Mouse (Mus musculus) kidney, embryonic 16.5 days (tissue): ENCODE measurements around the gene Tex52. TPM values are rescaled to one million over a fixed set of nuclear protein-coding genes. Genes with fewer than 3 reads are reported as not detected.

Experiments used
- ATAC-seq: fragments of 200-750 bp; cut with Nextera tagmentation; 2 replicates; pipeline ENCODE4 v1.8.0; 2017; ENCODE audit warnings: moderate TSS enrichment; ENCODE audit not compliant: low FRiP score, low TSS enrichment
- H3K27ac ChIP-seq: fragments of 300-500 bp; sonication (generic); 2 replicates; pipeline ENCODE4 v1.5.1; 2014; ENCODE audit warnings: low read length
- H3K27me3 ChIP-seq: fragments of 300-500 bp; sonication (generic); 2 replicates; pipeline ENCODE4 v1.6.1; 2014; ENCODE audit warnings: low read length, control low read depth, mixed read lengths; ENCODE audit not compliant: insufficient read depth
- H3K36me3 ChIP-seq: fragments of 300-500 bp; sonication (generic); 2 replicates; pipeline ENCODE4 v1.6.1; 2014; ENCODE audit warnings: low read length, control low read depth, mixed read lengths; ENCODE audit not compliant: insufficient read depth
- H3K4me1 ChIP-seq: fragments of 300-500 bp; sonication (generic); 2 replicates; pipeline ENCODE4 v1.6.1; 2014; ENCODE audit warnings: low read length, control low read depth, mixed read lengths; ENCODE audit not compliant: insufficient read depth
- H3K4me2 ChIP-seq: fragments of 300-500 bp; sonication (generic); replicated peaks from 2 replicates; pipeline ENCODE4 v1.6.1; 2014; ENCODE audit warnings: low read depth, low read length
- H3K4me3 ChIP-seq: fragments of 300-500 bp; sonication (generic); 2 replicates; pipeline ENCODE4 v1.5.1; 2014; ENCODE audit warnings: mild to moderate bottlenecking, low read length
- H3K9ac ChIP-seq: fragments of 300-500 bp; sonication (generic); replicated peaks from 2 replicates; pipeline ENCODE4 v1.6.1; 2014; ENCODE audit warnings: low read length
- H3K9me3 ChIP-seq: fragments of 300-500 bp; sonication (generic); 2 replicates; pipeline ENCODE4 v1.6.1; 2016; ENCODE audit warnings: low read length, control low read depth
- WGBS: fragments of 180-500 bp; shearing (Covaris S2); extraction: QIAGEN DNeasy Blood & Tissue Kit; methylation state at CpG from one replicate; pipeline ENCODE4 v1.1.7; 2014; 5-methylcytosine and 5-hydroxymethylcytosine counted together
- polyA plus RNA-seq: library from polyadenylated mRNA; unstranded; fragments of >200 nt; fragmentation: Nextera tagmentation; extraction: Ambion mirVana; gene quantifications from 2 replicates; pipeline ENCODE4 v1.2.1, GENCODE M21; 2015

Tex52 gene
- 0.21 and 0.35 TPM in 2 replicates for polyA plus RNA-seq

GRCm38 (mm10) chr6:128375192-128375591 is at the start of gene Tex52, which contains the start of gene Gm44596:
Tex52 (plus strand) TSS chr6:128375456.
Gm44596 (plus strand) TSS chr6:128375503.
- H3K36me3 ChIP-seq: peaks cover 54% of the 10 kb centered on the region
- 40% methylated on average over 6 of the region's 6 CpGs for WGBS
- H3K9me3 ChIP-seq: no peaks in the 10 kb centered on the region
- ATAC-seq: peak; percentile 76
- H3K4me2 ChIP-seq: no peak within 1 kb of the TSS
- H3K27me3 ChIP-seq: no peaks in the 10 kb centered on the region
- no peak within 1 kb of the TSS for H3K4me3 ChIP-seq
- no peak within 1 kb of the TSS for H3K9ac ChIP-seq
- H3K27ac ChIP-seq: no peak within 1 kb of the TSS
- H3K4me1 ChIP-seq: no peaks in the 10 kb centered on the region

- H3K36me3 ChIP-seq: peaks cover 35% of the 10 kb centered on the region
- H3K27ac ChIP-seq: no peak overlapping the region
- 0 out of 2 replicates have a peak overlapping the region, but pooled peaks have one; percentile 11 for H3K9ac ChIP-seq
- H3K9me3 ChIP-seq: peaks cover 10% of the 10 kb centered on the region
- no peak overlapping the region for H3K4me2 ChIP-seq
- WGBS: 29% methylated on average over 12 of the region's 12 CpGs
- H3K4me3 ChIP-seq: no peak overlapping the region
- H3K27me3 ChIP-seq: no peaks in the 10 kb centered on the region
- no peak for ATAC-seq
- peaks cover 19% of the 10 kb centered on the region for H3K4me1 ChIP-seq
Measured at GRCm38 (mm10) chr6:128334397-128335124, 40.7 kb upstream of the Tex52 start.

- Histone ChIP-seq H3K9ac (no peak overlapping the region), H3K36me3 (peaks cover 21% of the 10 kb centered on the region), H3K9me3 (no peaks in the 10 kb centered on the region), H3K4me1 (peaks cover 26% of the 10 kb centered on the region), H3K27me3 (no peaks in the 10 kb centered on the region), H3K4me3 (no peak overlapping the region), H3K4me2 (no peak overlapping the region), H3K27ac (peak overlapping the region; percentile 65)
- 68% methylated on average over 7 of the region's 7 CpGs for WGBS
- peak; percentile 64 for ATAC-seq
Measured at GRCm38 (mm10) chr6:128337467-128337866, 37.8 kb upstream of the Tex52 start.

- no peak for ATAC-seq
- Histone ChIP-seq H3K27me3 (no peaks in the 10 kb centered on the region), H3K4me3 (no peak overlapping the region), H3K9ac (no peak overlapping the region), H3K4me2 (no peak overlapping the region), H3K9me3 (no peaks in the 10 kb centered on the region), H3K4me1 (peaks cover 28% of the 10 kb centered on the region), H3K36me3 (peaks cover 9% of the 10 kb centered on the region), H3K27ac (peak overlapping the region; percentile 63; the same call in 1 of the 2 replicates)
- 28% methylated on average over 5 of the region's 5 CpGs for WGBS
Measured at GRCm38 (mm10) chr6:128338876-128339275, 36.4 kb upstream of the Tex52 start.

GRCm38 (mm10) chr6:128341956-128342723 is 33.1 kb upstream of the Tex52 start:
- Histone ChIP-seq H3K36me3 (peaks cover 7% of the 10 kb centered on the region; the same call in 1 of the 2 replicates), H3K9ac (no peak overlapping the region), H3K27ac (peak overlapping the region; percentile 51; the same call in 1 of the 2 replicates), H3K9me3 (no peaks in the 10 kb centered on the region), H3K4me2 (no peak overlapping the region), H3K4me3 (no peak overlapping the region), H3K4me1 (peaks cover 20% of the 10 kb centered on the region), H3K27me3 (no peaks in the 10 kb centered on the region)
- 86% methylated on average over 11 of the region's 11 CpGs for WGBS
- peak; percentile 40; the same call in 1 of the 2 replicates for ATAC-seq

GRCm38 (mm10) chr6:128345623-128346022 is 29.6 kb upstream of the Tex52 start:
- H3K36me3 ChIP-seq: peaks cover 9% of the 10 kb centered on the region
- H3K9ac ChIP-seq: no peak overlapping the region
- H3K9me3 ChIP-seq: no peaks in the 10 kb centered on the region
- H3K4me3 ChIP-seq: no peak overlapping the region
- no peaks in the 10 kb centered on the region for H3K27me3 ChIP-seq
- 85% methylated on average over 10 of the region's 10 CpGs for WGBS
- ATAC-seq: no peak
- H3K4me1 ChIP-seq: 0 out of 2 replicates have a peak, but pooled peaks cover 5% of the 10 kb centered on the region
- H3K4me2 ChIP-seq: no peak overlapping the region
- H3K27ac ChIP-seq: no peak overlapping the region

- no peak overlapping the region for H3K9ac ChIP-seq
- no peaks in the 10 kb centered on the region for H3K9me3 ChIP-seq
- WGBS: 78% methylated on average over 6 of the region's 6 CpGs
- H3K27me3 ChIP-seq: no peaks in the 10 kb centered on the region
- H3K4me2 ChIP-seq: no peak overlapping the region
- ATAC-seq: no peak
- no peak overlapping the region for H3K4me3 ChIP-seq
- 0 out of 2 replicates have a peak, but pooled peaks cover 5% of the 10 kb centered on the region for H3K4me1 ChIP-seq
- peak overlapping the region; percentile 2; the same call in 1 of the 2 replicates for H3K27ac ChIP-seq
- H3K36me3 ChIP-seq: peaks cover 13% of the 10 kb centered on the region
Measured at GRCm38 (mm10) chr6:128346782-128347181, 28.5 kb upstream of the Tex52 start.

GRCm38 (mm10) chr6:128349711-128350110 is 25.5 kb upstream of the Tex52 start:
- no peak overlapping the region for H3K4me3 ChIP-seq
- H3K4me2 ChIP-seq: no peak overlapping the region
- 0 out of 2 replicates have a peak overlapping the region, but pooled peaks have one; percentile 6 for H3K9ac ChIP-seq
- no peaks in the 10 kb centered on the region for H3K9me3 ChIP-seq
- WGBS: 46% methylated on average over 7 of the region's 7 CpGs
- no peak for ATAC-seq
- no peaks in the 10 kb centered on the region for H3K27me3 ChIP-seq
- peak overlapping the region; percentile 35; the same call in 1 of the 2 replicates for H3K27ac ChIP-seq
- peaks cover 11% of the 10 kb centered on the region for H3K4me1 ChIP-seq
- H3K36me3 ChIP-seq: peaks cover 6% of the 10 kb centered on the region

- no peak for ATAC-seq
- WGBS: 41% methylated on average over 3 of the region's 3 CpGs
- Histone ChIP-seq H3K4me3 (peak overlapping the region; percentile 85; the same call in 1 of the 2 replicates), H3K27ac (peak overlapping the region; percentile 17; the same call in 1 of the 2 replicates), H3K9me3 (no peaks in the 10 kb centered on the region), H3K4me1 (peaks cover 20% of the 10 kb centered on the region), H3K4me2 (peak overlapping the region; percentile 84), H3K36me3 (peaks cover 31% of the 10 kb centered on the region), H3K27me3 (no peaks in the 10 kb centered on the region), H3K9ac (no peak overlapping the region)
Measured at GRCm38 (mm10) chr6:128354140-128354539, 21.1 kb upstream of the Tex52 start.
